Mouse (Mus musculus) thymus, adult 2 months (tissue): ENCODE data around the gene Ltbp3. TPM values are rescaled to one million over a fixed set of nuclear protein-coding genes. Genes with fewer than 3 reads are reported as not detected.

Experiments used
- DNase-seq: peaks from one replicate; pipeline ENCODE4 v3.0.0; 2021
- H3K27ac ChIP-seq: fragments of 200-500 bp; 2 replicates; pipeline ENCODE4 v1.5.1; 2012; ENCODE audit warnings: low read length, control low read depth; ENCODE audit not compliant: control insufficient read depth, insufficient read depth
- H3K27me3 ChIP-seq: fragments of 200-500 bp; 2 replicates; pipeline ENCODE4 v1.6.1; 2012; ENCODE audit warnings: mild to moderate bottlenecking, low read length, moderate library complexity, mixed read lengths; ENCODE audit not compliant: control insufficient read depth, insufficient read depth
- H3K36me3 ChIP-seq: fragments of 200-500 bp; 2 replicates; pipeline ENCODE4 v1.6.1; 2012; ENCODE audit warnings: mild to moderate bottlenecking, low read length, moderate library complexity; ENCODE audit not compliant: control insufficient read depth, insufficient read depth
- H3K4me1 ChIP-seq: fragments of 200-500 bp; replicated peaks from 2 replicates; pipeline ENCODE4 v1.6.1; 2012; ENCODE audit warnings: low read length; ENCODE audit not compliant: control insufficient read depth, insufficient read depth
- H3K4me3 ChIP-seq: fragments of 200-500 bp; 2 replicates; pipeline ENCODE4 v1.5.1; 2012; ENCODE audit warnings: mild to moderate bottlenecking, low read length, control low read depth, moderate library complexity; ENCODE audit not compliant: control insufficient read depth, insufficient read depth
- CTCF ChIP-seq: fragments of 200-500 bp; IDR thresholded peaks from 2 replicates; pipeline ENCODE4 v1.5.1; 2012; ENCODE audit warnings: mild to moderate bottlenecking, control low read depth, low read length, moderate library complexity, borderline replicate concordance; ENCODE audit not compliant: control insufficient read depth, poor library complexity, insufficient read depth; ENCODE audit errors: extremely low read depth
- POLR2A ChIP-seq: fragments of 200-500 bp; IDR thresholded peaks from 2 replicates; pipeline ENCODE4 v1.6.1; 2012; ENCODE audit warnings: mild to moderate bottlenecking, low read length, control low read depth, moderate library complexity; ENCODE audit not compliant: control insufficient read depth, poor library complexity, insufficient read depth; ENCODE audit errors: extremely low read depth
- WGBS: fragments of 180-500 bp; shearing (Covaris S2); methylation state at CpG from one replicate; pipeline ENCODE4 v1.1.7; 2018; 5-methylcytosine and 5-hydroxymethylcytosine counted together
- polyA plus RNA-seq: library from polyadenylated mRNA; depleted of rRNA; stranded (reverse); fragments of >200 nt; gene quantifications from 2 replicates; pipeline ENCODE4 v1.2.3, GENCODE M21; 2012

Ltbp3 gene
- polyA plus RNA-seq, 1 experiment = 37.7 TPM

- Histone ChIP-seq H3K36me3 (no peaks in the 10 kb centered on the region), H3K27me3 (no peaks in the 10 kb centered on the region), H3K4me3 (no peak overlapping the region), H3K4me1 (peaks cover 9% of the 10 kb centered on the region), H3K27ac (no peak overlapping the region)
- TF ChIP-seq POLR2A = no peak
- no peak for TF ChIP-seq CTCF
- no peak for DNase-seq
- whole genome bisulfite sequencing = 86% methylated on average over 10 of the region's 10 CpGs
Observed at GRCm38 (mm10) chr19:5784958-5785577, 44.4 kb downstream of the Ltbp3 start.

DNA sequence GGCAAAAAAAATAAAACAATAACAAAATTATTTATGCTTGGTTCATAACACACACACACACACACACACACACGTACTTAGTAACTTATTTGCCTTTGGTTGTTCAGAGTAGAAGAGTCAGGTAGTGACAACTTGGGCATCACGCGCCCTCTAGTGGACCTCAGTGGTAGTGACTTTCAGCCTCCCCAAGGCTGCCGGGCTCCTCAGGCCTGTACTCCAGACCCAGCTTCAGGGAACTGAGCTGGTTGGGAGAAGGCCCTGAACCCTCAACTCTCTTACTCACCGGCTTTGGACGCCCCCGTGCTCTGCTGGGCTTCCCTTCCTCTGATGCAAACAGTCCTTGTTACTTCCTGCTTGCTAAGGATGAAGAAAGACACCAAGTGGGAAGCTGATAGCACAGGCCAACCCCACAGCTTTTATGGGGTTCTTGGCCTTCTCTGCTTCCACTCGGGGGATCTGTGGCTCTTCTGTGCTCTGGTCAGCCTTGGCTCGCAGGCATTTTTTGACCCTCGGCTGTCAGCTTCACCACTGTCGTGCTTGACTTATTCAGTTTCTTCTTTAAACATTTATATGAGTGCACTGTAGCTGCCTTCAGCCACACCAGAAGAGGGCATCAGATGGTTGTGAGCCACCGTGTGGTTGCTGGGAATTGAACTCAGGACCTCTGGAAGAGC, 45.9 kb downstream of the Ltbp3 start:
- no peak overlapping the region for H3K27ac ChIP-seq
- H3K4me1 ChIP-seq = peaks cover 9% of the 10 kb centered on the region
- H3K36me3 ChIP-seq = no peaks in the 10 kb centered on the region
- 14% methylated on average over 12 of the region's 12 CpGs for WGBS
- H3K27me3 ChIP-seq = no peaks in the 10 kb centered on the region
- no peak for TF ChIP-seq POLR2A
- TF ChIP-seq CTCF = peak; percentile 74
- DNase-seq = peak; percentile 89
- H3K4me3 ChIP-seq = no peak overlapping the region

DNA sequence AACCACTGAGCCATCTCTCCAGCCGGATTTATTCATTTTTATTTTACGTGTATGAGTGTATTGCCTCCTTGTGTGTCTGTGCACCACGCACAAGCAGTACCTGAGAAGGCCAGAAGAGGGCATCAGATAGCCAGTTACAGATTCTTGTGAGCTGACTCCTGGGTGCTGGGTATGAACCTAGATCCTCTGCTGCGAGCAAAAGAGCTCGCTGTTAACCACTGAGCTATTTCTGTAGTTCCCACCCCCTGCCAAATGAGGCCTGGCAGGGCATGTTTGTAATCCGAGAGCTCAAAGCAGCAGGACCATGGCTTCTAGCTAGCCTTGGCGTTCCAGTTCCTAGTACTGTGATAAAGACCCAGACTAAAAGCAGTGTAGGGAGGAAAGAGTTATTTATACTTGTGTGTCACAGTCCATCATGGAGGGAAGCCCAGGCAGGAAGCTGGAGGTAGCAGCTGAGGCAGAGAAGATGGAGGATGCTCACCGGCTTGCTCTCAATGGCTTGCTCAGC, 46.5 kb downstream of the Ltbp3 start:
- 13% methylated on average over 8 of the region's 8 CpGs for WGBS
- no peaks in the 10 kb centered on the region for H3K27me3 ChIP-seq
- TF ChIP-seq CTCF (peak; percentile 22; the same call in 1 of the 2 replicates), POLR2A (no peak)
- H3K4me1 ChIP-seq = peaks cover 9% of the 10 kb centered on the region
- peak; percentile 87 for DNase-seq
- H3K27ac ChIP-seq = peak overlapping the region; percentile 52; the same call in 1 of the 2 replicates
- no peak overlapping the region for H3K4me3 ChIP-seq
- H3K36me3 ChIP-seq = no peaks in the 10 kb centered on the region

DNA sequence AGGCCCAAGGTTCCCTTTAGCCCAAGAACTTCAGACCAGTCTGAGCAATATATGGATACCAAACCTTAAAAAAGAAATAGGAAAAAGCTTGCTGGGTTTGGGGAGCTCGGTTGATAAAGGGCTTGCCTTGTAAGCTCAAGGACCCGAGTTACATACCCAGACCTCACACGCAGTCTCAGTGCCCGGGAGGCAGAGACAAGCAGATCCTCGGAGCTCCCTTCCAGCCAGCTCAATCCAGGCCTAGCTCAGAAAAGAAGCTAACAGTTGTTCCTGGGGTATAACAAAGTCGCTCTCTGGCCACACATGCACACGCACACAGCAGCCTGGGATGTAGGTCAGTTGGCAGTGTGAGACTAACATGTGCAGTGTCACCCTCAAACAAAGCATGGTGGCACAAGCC, 47.2 kb downstream of the Ltbp3 start:
- WGBS = 96% methylated on average over 7 of the region's 7 CpGs
- Histone ChIP-seq H3K4me3 (no peak overlapping the region), H3K27ac (no peak overlapping the region), H3K36me3 (no peaks in the 10 kb centered on the region), H3K4me1 (peaks cover 9% of the 10 kb centered on the region), H3K27me3 (no peaks in the 10 kb centered on the region)
- DNase-seq = no peak
- TF ChIP-seq CTCF = no peak
- TF ChIP-seq POLR2A = no peak

GRCm38 (mm10) chr19:5788620-5789019, 47.9 kb downstream of the Ltbp3 start:
- no peaks in the 10 kb centered on the region for H3K27me3 ChIP-seq
- no peak for TF ChIP-seq POLR2A
- TF ChIP-seq CTCF = no peak
- DNase-seq = no peak
- no peak overlapping the region for H3K4me3 ChIP-seq
- H3K36me3 ChIP-seq = no peaks in the 10 kb centered on the region
- H3K4me1 ChIP-seq = peaks cover 9% of the 10 kb centered on the region
- H3K27ac ChIP-seq = no peak overlapping the region
- WGBS = 97% methylated on average over 7 of the region's 7 CpGs

DNA sequence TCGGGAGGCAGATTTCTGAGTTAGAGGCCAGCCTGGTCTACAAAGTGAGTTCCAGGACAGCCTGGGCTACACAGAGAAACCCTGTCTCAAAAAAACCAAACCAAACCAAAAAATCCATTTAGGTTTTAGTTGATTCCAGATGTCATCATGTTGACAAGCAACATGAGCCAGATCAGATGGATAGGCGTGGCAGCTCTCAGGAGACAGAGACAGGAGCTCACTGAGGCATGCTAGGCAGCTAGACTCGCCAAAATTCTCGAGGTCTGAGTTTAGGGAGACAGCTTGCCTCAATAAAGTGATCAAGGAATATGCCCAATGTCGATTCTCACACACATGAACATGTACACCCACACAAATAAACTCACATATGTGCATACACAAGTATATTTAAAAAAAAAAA, 48.4 kb downstream of the Ltbp3 start:
- peaks cover 13% of the 10 kb centered on the region for H3K4me1 ChIP-seq
- DNase-seq = no peak
- 90% methylated on average over 5 of the region's 5 CpGs for WGBS
- TF ChIP-seq POLR2A (no peak), CTCF (no peak)
- no peak overlapping the region for H3K4me3 ChIP-seq
- no peak overlapping the region for H3K27ac ChIP-seq
- no peaks in the 10 kb centered on the region for H3K27me3 ChIP-seq
- no peaks in the 10 kb centered on the region for H3K36me3 ChIP-seq

- H3K27me3 ChIP-seq = no peaks in the 10 kb centered on the region
- H3K36me3 ChIP-seq = peaks cover 13% of the 10 kb centered on the region
- DNase-seq = no peak
- no peak for TF ChIP-seq CTCF
- no peak for TF ChIP-seq POLR2A
- H3K4me3 ChIP-seq = no peak overlapping the region
- H3K4me1 ChIP-seq = peaks cover 18% of the 10 kb centered on the region
- no peak overlapping the region for H3K27ac ChIP-seq
- 84% methylated on average over 4 of the region's 4 CpGs for WGBS
Observed at GRCm38 (mm10) chr19:5791329-5791728, 50.6 kb downstream of the Ltbp3 start.
